Mouse (Mus musculus) C2C12 (cell line): ENCODE data around the gene Ccl20.

Source experiments
- CTCF ChIP-seq: IDR thresholded peaks from one replicate; pipeline ENCODE4 v1.5.1; 2011; ENCODE audit not compliant: control insufficient read depth, insufficient read depth, insufficient read length
- MYOD1 ChIP-seq: IDR thresholded peaks from one replicate; pipeline ENCODE4 v1.6.1; 2011; ENCODE audit warnings: low read depth; ENCODE audit not compliant: control insufficient read depth, insufficient read length

DNA sequence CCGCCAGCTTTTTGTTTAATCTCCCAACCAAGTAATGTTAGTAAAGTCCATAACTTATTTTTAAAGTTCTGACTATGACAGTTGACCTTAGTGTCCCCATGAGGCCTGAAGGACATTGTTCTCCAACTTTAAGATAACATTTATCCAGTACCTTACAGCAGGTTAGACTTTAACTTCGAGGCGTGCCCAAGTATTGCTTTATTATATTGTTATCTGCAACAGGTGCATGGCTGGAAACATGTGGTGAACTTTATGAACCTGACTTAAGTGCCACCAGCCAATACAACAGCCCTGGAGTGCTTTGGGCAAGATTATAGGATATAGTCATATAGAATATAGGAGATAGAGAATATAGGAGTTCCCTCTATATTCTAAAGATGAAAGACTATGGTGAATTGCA, 651 bp downstream of the Ccl20 start:
- TF ChIP-seq MYOD1 (no peak), CTCF (no peak)
